Comparison of ENCODE assay signal across 21 mouse cellular contexts in genomic region chr2:174305646-174306045, GRCm38 (mm10). TPM values are rescaled to one million over a fixed set of nuclear protein-coding genes. Genes with fewer than 3 reads are reported as not detected.
DNase-seq lines count a peak whose midpoint lies in the region; ATAC-seq and TF ChIP-seq lines count a peak whose summit lies in the region.
"Had no signal": no experiment of that assay in that cellular context is flagged by ENCODE, and none has a peak within 500 bp of the region (broad histone marks: within the 10 kb centered on the region; RNA-seq: fewer than 3 reads in every experiment).

No protein-coding gene starts in this region.

- peak; percentile 35 for DNase-seq in forebrain, embryonic 10.5 days (ENCODE audit: extremely low spot score, low spot score)
- DNase-seq in kidney, adult 9 months = peak; percentile 6
- no peak for DNase-seq in kidney, adult 18-20 months
- peak; percentile 95 for DNase-seq in embryo, embryonic 10 days (ENCODE audit: low spot score)
- DNase-seq in embryonic facial prominence, embryonic 10.5 days (ENCODE audit: low spot score) = peak; percentile 56
- no peak for DNase-seq in liver, postnatal 0 days
- DNase-seq: adrenal gland, postnatal 10 days; B cell, adult 2 months; cerebellum, adult 11 months; cerebellum, adult 8-10 months; cerebellum, postnatal 14 days; gastrocnemius, postnatal 36 days; heart, adult 18-20 months; heart, postnatal 36 days had no signal

- ATAC-seq in forebrain, embryonic 13.5 days = no peak
- ATAC-seq in liver, postnatal 0 days = no peak
- ATAC-seq: CD4-positive, CD25-positive, alpha-beta regulatory T cell, adult 4 months; forebrain, embryonic 14.5 days; hindbrain, postnatal 0 days had no signal

- H3K36me3 ChIP-seq in forebrain, embryonic 10.5 days (replicated peaks) = no peaks in the 10 kb centered on the region
- no peaks in the 10 kb centered on the region for H3K36me3 ChIP-seq in forebrain, embryonic 13.5 days (ENCODE audit: poor library complexity, severe bottlenecking)
- H3K36me3 ChIP-seq in embryonic facial prominence, embryonic 10.5 days (replicated peaks) = peaks cover 4% of the 10 kb centered on the region
- no peaks in the 10 kb centered on the region for H3K36me3 ChIP-seq in liver, postnatal 0 days (replicated peaks; ENCODE audit: insufficient read depth, low read length)
- H3K36me3 ChIP-seq: embryonic facial prominence, embryonic 13.5 days; heart, embryonic 13.5 days; hindbrain, embryonic 12.5 days had no signal

- H3K4me3 ChIP-seq in forebrain, embryonic 10.5 days = no peak overlapping the region
- no peak overlapping the region for H3K4me3 ChIP-seq in forebrain, embryonic 13.5 days
- no peak overlapping the region for H3K4me3 ChIP-seq in embryonic facial prominence, embryonic 10.5 days
- H3K4me3 ChIP-seq in liver, postnatal 0 days (ENCODE audit: low read depth, low read length) = no peak overlapping the region
- H3K4me3 ChIP-seq: embryonic facial prominence, embryonic 13.5 days; heart, embryonic 13.5 days; hindbrain, embryonic 12.5 days had no signal

- no peak for TF ChIP-seq CTCF in liver, postnatal 0 days (IDR thresholded peaks at IDR 0.05; ENCODE audit: low read depth)

- peaks cover 4% of the 10 kb centered on the region for H3K9me3 ChIP-seq in forebrain, embryonic 10.5 days
- H3K9me3 ChIP-seq in forebrain, embryonic 13.5 days (replicated peaks) = 0 out of 2 replicates have a peak, but pooled peaks cover 3% of the 10 kb centered on the region
- peaks cover 4% of the 10 kb centered on the region for H3K9me3 ChIP-seq in embryonic facial prominence, embryonic 10.5 days
- H3K9me3 ChIP-seq in liver, postnatal 0 days (ENCODE audit: low read length) = no peaks in the 10 kb centered on the region

- H3K27me3 ChIP-seq in forebrain, embryonic 10.5 days (ENCODE audit: poor library complexity, severe bottlenecking) = peaks cover 9% of the 10 kb centered on the region
- H3K27me3 ChIP-seq in forebrain, embryonic 13.5 days = peaks cover 5% of the 10 kb centered on the region
- H3K27me3 ChIP-seq in embryonic facial prominence, embryonic 10.5 days (replicated peaks; ENCODE audit: low read depth, poor library complexity, severe bottlenecking) = peaks cover 5% of the 10 kb centered on the region
- peaks cover 9% of the 10 kb centered on the region for H3K27me3 ChIP-seq in liver, postnatal 0 days (ENCODE audit: insufficient read depth, low read length)

- WGBS in forebrain, embryonic 10.5 days = 4% methylated on average over 5 of the region's 5 CpGs
- WGBS in forebrain, embryonic 13.5 days = 3% methylated on average over 5 of the region's 5 CpGs
- 6% methylated on average over 5 of the region's 5 CpGs for WGBS in embryonic facial prominence, embryonic 10.5 days
- WGBS in liver, postnatal 0 days (ENCODE audit: insufficient replicate concordance) = 42% methylated on average over 5 of the region's 5 CpGs

- H3K27ac ChIP-seq in forebrain, embryonic 10.5 days = 0 out of 2 replicates have a peak overlapping the region, but pooled peaks have one; percentile 20
- H3K27ac ChIP-seq in forebrain, embryonic 13.5 days = no peak overlapping the region
- no peak overlapping the region for H3K27ac ChIP-seq in embryonic facial prominence, embryonic 10.5 days (replicated peaks)
- H3K27ac ChIP-seq in liver, postnatal 0 days (ENCODE audit: low read depth) = no peak overlapping the region
- H3K27ac ChIP-seq: embryonic facial prominence, embryonic 13.5 days; heart, embryonic 13.5 days; hindbrain, embryonic 12.5 days; hindbrain, postnatal 0 days had no signal

- no peak overlapping the region for H3K9ac ChIP-seq in forebrain, embryonic 13.5 days
- H3K9ac ChIP-seq in liver, postnatal 0 days (replicated peaks) = no peak overlapping the region
- H3K9ac ChIP-seq: embryonic facial prominence, embryonic 13.5 days; heart, embryonic 13.5 days; hindbrain, embryonic 12.5 days had no signal

- TF ChIP-seq EP300 in liver, postnatal 0 days (IDR thresholded peaks at IDR 0.05; ENCODE audit: low read depth) = no peak

- H3K4me1 ChIP-seq in forebrain, embryonic 10.5 days = peaks cover 22% of the 10 kb centered on the region
- H3K4me1 ChIP-seq in forebrain, embryonic 13.5 days = no peaks in the 10 kb centered on the region
- H3K4me1 ChIP-seq in embryonic facial prominence, embryonic 10.5 days = peaks cover 22% of the 10 kb centered on the region
- H3K4me1 ChIP-seq in liver, postnatal 0 days (ENCODE audit: insufficient read depth) = no peaks in the 10 kb centered on the region
- H3K4me1 ChIP-seq: embryonic facial prominence, embryonic 13.5 days; heart, embryonic 13.5 days; hindbrain, embryonic 12.5 days had no signal

- H3K4me2 ChIP-seq in forebrain, embryonic 13.5 days = no peak overlapping the region
- H3K4me2 ChIP-seq in liver, postnatal 0 days (ENCODE audit: low read depth, low read length) = no peak overlapping the region
- H3K4me2 ChIP-seq: embryonic facial prominence, embryonic 13.5 days; heart, embryonic 13.5 days; hindbrain, embryonic 12.5 days had no signal

RNA-seq across cellular contexts. Expression of gene Gnas, which starts 21.5 kb away (rescaled TPM):
- polyA plus RNA-seq in forebrain, embryonic 10.5 days (2016; fragmentation: Nextera tagmentation; extraction: Ambion mirVana) = 880 and 928 TPM in 2 replicates
- 976 and 1,086 TPM in 2 replicates for polyA plus RNA-seq in forebrain, embryonic 13.5 days (2015; fragmentation: Nextera tagmentation; extraction: Ambion mirVana)
- 1,270 and 1,303 TPM in 2 replicates for polyA plus RNA-seq in embryonic facial prominence, embryonic 10.5 days (2016; fragmentation: Nextera tagmentation; extraction: Ambion mirVana)
- 332 and 343 TPM in 2 replicates for polyA plus RNA-seq in liver, postnatal 0 days (2015; fragmentation: Nextera tagmentation; extraction: Ambion mirVana)

RNA-seq across cellular contexts. Expression of gene Gm20721, which starts 40.9 kb away (rescaled TPM):
- 5.9 and 8.1 TPM in 2 replicates for polyA plus RNA-seq in forebrain, embryonic 10.5 days (2016; fragmentation: Nextera tagmentation; extraction: Ambion mirVana)
- polyA plus RNA-seq in forebrain, embryonic 13.5 days (2015; fragmentation: Nextera tagmentation; extraction: Ambion mirVana) = 9.4 TPM in 2 replicates
- polyA plus RNA-seq in embryonic facial prominence, embryonic 10.5 days (2016; fragmentation: Nextera tagmentation; extraction: Ambion mirVana) = 11.9 and 14.6 TPM in 2 replicates
- 1.3 and 2.9 TPM in 2 replicates for polyA plus RNA-seq in liver, postnatal 0 days (2015; fragmentation: Nextera tagmentation; extraction: Ambion mirVana)

Comparison
In these comparisons a context has a peak if more than half of its experiments do, and no peak if none do; other contexts are left out.
1. DNase-seq: peak in forebrain, embryonic 10.5 days (single experiment), kidney, adult 9 months (single experiment), embryo, embryonic 10 days (single experiment) and embryonic facial prominence, embryonic 10.5 days (single experiment); none in kidney, adult 18-20 months (single experiment) and liver, postnatal 0 days (single experiment).